Mouse (Mus musculus): ENCODE measurements around the gene Lyst. TPM values are rescaled to one million over a fixed set of nuclear protein-coding genes. Genes with fewer than 3 reads are reported as not detected.

Lyst gene
- total RNA-seq, 2 experiments from 2014 or later: 4.4 to 7.5 TPM

- intact Hi-C loops (cut with DNase I; ENCODE audit: low total_unique reads): no loop called here
- no peak for DNase-seq
Observed at GRCm38 (mm10) chr13:13572060-13572835, 17.9 kb upstream of the Lyst start.

- intact Hi-C loops (cut with DNase I; ENCODE audit: low total_unique reads): no loop called here
- no peak for DNase-seq
Observed at GRCm38 (mm10) chr13:13572941-13573340, 17.3 kb upstream of the Lyst start.

GRCm38 (mm10) chr13:13573572-13574257 lies 16.5 kb upstream of the Lyst start:
- intact Hi-C loops (cut with DNase I; ENCODE audit: low total_unique reads): no loop called here
- peak; percentile 80 for DNase-seq

- intact Hi-C loops (cut with DNase I; ENCODE audit: low total_unique reads): no loop called here
- DNase-seq: no peak
Observed at GRCm38 (mm10) chr13:13574258-13574870, 15.8 kb upstream of the Lyst start.

GRCm38 (mm10) chr13:13575106-13575505 lies 15.1 kb upstream of the Lyst start:
- no peak for DNase-seq
- intact Hi-C loops (cut with DNase I; ENCODE audit: low total_unique reads): no loop called here

GRCm38 (mm10) chr13:13576469-13577205 lies 13.6 kb upstream of the Lyst start:
- intact Hi-C loops (cut with DNase I; ENCODE audit: low total_unique reads): no loop called here

GRCm38 (mm10) chr13:13581988-13582387 lies 8.2 kb upstream of the Lyst start:
- intact Hi-C loops (cut with DNase I; ENCODE audit: low total_unique reads): no loop called here
- no peak for DNase-seq

More at GRCm38 (mm10) chr13:13576469-13577205, 13.6 kb upstream of the Lyst start:
- no peak for DNase-seq

- intact Hi-C loops (cut with DNase I; ENCODE audit: low total_unique reads): no loop called here
- DNase-seq: no peak
Observed at GRCm38 (mm10) chr13:13583473-13583872, 6.7 kb upstream of the Lyst start.

GRCm38 (mm10) chr13:13587653-13588184 lies 2.5 kb upstream of the Lyst start:
- DNase-seq: no peak
- intact Hi-C loops (cut with DNase I; ENCODE audit: low total_unique reads): no loop called here

GRCm38 (mm10) chr13:13588518-13588917 lies 1.7 kb upstream of the Lyst start:
- intact Hi-C loops (cut with DNase I; ENCODE audit: low total_unique reads): no loop called here
- no peak for DNase-seq

- DNase-seq: no peak
- intact Hi-C loops (cut with DNase I; ENCODE audit: low total_unique reads): no loop called here
Observed at GRCm38 (mm10) chr13:13589032-13589431, 1.2 kb upstream of the Lyst start.

- DNase-seq: no peak
- intact Hi-C loops (cut with DNase I; ENCODE audit: low total_unique reads): no loop called here
Observed at GRCm38 (mm10) chr13:13591892-13592291, 1.7 kb downstream of the Lyst start.

- no peak for DNase-seq
- intact Hi-C loops (cut with DNase I; ENCODE audit: low total_unique reads): no loop called here
Observed at GRCm38 (mm10) chr13:13596424-13597044, 6.3 kb downstream of the Lyst start.

GRCm38 (mm10) chr13:13597896-13598295 lies 7.7 kb downstream of the Lyst start:
- no peak for DNase-seq
- intact Hi-C loops (cut with DNase I; ENCODE audit: low total_unique reads): no loop called here

- intact Hi-C loops (cut with DNase I; ENCODE audit: low total_unique reads): no loop called here
- no peak for DNase-seq
Observed at GRCm38 (mm10) chr13:13601407-13601806, 11.2 kb downstream of the Lyst start.

GRCm38 (mm10) chr13:13606149-13606548 lies 16.0 kb downstream of the Lyst start:
- intact Hi-C loops (cut with DNase I; ENCODE audit: low total_unique reads): no loop called here
- no peak for DNase-seq

- intact Hi-C loops (cut with DNase I; ENCODE audit: low total_unique reads): no loop called here
- no peak for DNase-seq
Observed at GRCm38 (mm10) chr13:13608311-13608710, 18.1 kb downstream of the Lyst start.

- no peak for DNase-seq
- intact Hi-C loops (cut with DNase I; ENCODE audit: low total_unique reads): loop anchor here (10.0 kb wide), 1 partner anchor 95 kb away; no protein-coding TSS in a partner anchor
Observed at GRCm38 (mm10) chr13:13609655-13610054, 19.5 kb downstream of the Lyst start.

- DNase-seq: no peak
- intact Hi-C loops (cut with DNase I; ENCODE audit: low total_unique reads): loop anchor here (10.0 kb wide), 1 partner anchor 98 kb away; no protein-coding TSS in a partner anchor
Observed at GRCm38 (mm10) chr13:13612882-13613281, 22.7 kb downstream of the Lyst start.
